Mouse (Mus musculus): Measurements from ENCODE around the gene Adamts1. TPM values are rescaled to one million over a fixed set of nuclear protein-coding genes. Genes with fewer than 3 reads are reported as not detected.

Adamts1 gene
- polyA plus RNA-seq, 1 experiment from 2014 or later: 10.6 TPM

- 69% methylated on average over 3 of the region's 3 CpGs for WGBS
- H3K9ac ChIP-seq (ENCODE audit: low read length): no peak overlapping the region
- no peaks in the 10 kb centered on the region for H3K36me3 ChIP-seq (ENCODE audit: control insufficient read depth, insufficient read depth, low read length)
- H3K4me1 ChIP-seq (replicated peaks; ENCODE audit: control insufficient read depth, insufficient read depth): no peaks in the 10 kb centered on the region
- no peak overlapping the region for H3K4me2 ChIP-seq (replicated peaks; ENCODE audit: low read depth)
- ATAC-seq (ENCODE audit: low FRiP score, low TSS enrichment) (no peak), DNase-seq (ENCODE audit: low spot score) (no peak)
- H3K27me3 ChIP-seq (ENCODE audit: control insufficient read depth, insufficient read depth, low read length): no peaks in the 10 kb centered on the region
- no peak overlapping the region for H3K27ac ChIP-seq (replicated peaks)
- no peak for TF ChIP-seq EP300 (optimal IDR thresholded peaks at IDR 0.05)
- TF ChIP-seq CTCF (IDR thresholded peaks at IDR 0.05; ENCODE audit: low read depth): no peak
- no peak overlapping the region for H3K4me3 ChIP-seq (ENCODE audit: low read depth, low read length)
- H3K9me3 ChIP-seq (ENCODE audit: control insufficient read depth, low read length): no peaks in the 10 kb centered on the region
Observed at GRCm38 (mm10) chr16:85746386-85746785, 56.5 kb downstream of the Adamts1 start.

Other genes starting within 250 kb of the Adamts1 start
- gene Cyyr1, start 249.7 kb downstream of the Adamts1 start, polyA plus RNA-seq (2015; fragmentation: Nextera tagmentation; extraction: Ambion mirVana): 2.0 TPM in 2 replicates
- 3.0 and 3.4 TPM in 2 replicates for gene Adamts5, start 98.7 kb upstream of the Adamts1 start, polyA plus RNA-seq (2015; fragmentation: Nextera tagmentation; extraction: Ambion mirVana)